Mouse (Mus musculus) brain, embryonic 14.5 days (tissue): Measurements from ENCODE around the gene Dll1.

ENCODE experiments used
- CTCF ChIP-seq: fragments of 200-500 bp; IDR thresholded peaks from 2 replicates; pipeline ENCODE4 v1.5.1; 2012; ENCODE audit warnings: inconsistent platforms, mild to moderate bottlenecking, moderate library complexity, borderline replicate concordance; ENCODE audit not compliant: insufficient read depth, insufficient read length; ENCODE audit errors: extremely low read depth
- POLR2A ChIP-seq: fragments of 200-500 bp; IDR thresholded peaks from 2 replicates; pipeline ENCODE4 v1.6.1; 2012; ENCODE audit warnings: mild to moderate bottlenecking, inconsistent platforms, borderline replicate concordance; ENCODE audit not compliant: poor library complexity, insufficient read depth, insufficient read length, severe bottlenecking; ENCODE audit errors: extremely low read depth

GRCm38 (mm10) chr17:15421446-15421845 is 44.8 kb upstream of the Dll1 start:
- TF ChIP-seq CTCF (no peak), POLR2A (no peak)
